Mouse (Mus musculus): ENCODE data around the gene Dlx3. TPM values are rescaled to one million over a fixed set of nuclear protein-coding genes. Genes with fewer than 3 reads are reported as not detected.

The Dlx3 gene
- polyA plus RNA-seq, 1 experiment from 2014 or later: 31.3 TPM

DNA sequence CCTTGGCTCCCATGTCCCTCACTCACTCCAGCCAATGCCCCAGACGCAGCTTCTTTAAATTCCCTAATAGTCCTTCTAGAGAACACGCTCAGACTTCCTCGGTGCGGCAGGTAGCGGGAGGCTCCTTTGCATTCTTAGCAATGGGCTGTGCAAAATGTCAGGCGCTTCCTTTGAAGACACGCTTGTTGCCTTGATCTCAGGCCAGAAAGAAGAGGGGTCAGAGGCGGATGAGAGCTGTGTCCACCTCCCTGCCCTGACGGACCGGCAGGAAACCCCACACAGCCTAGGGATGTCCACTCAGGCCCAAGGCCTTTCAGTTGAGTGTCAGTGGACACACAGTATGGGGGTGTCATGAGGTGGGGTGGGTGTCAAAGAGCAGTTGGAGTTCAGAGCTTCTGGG, 24.3 kb upstream of the Dlx3 start:
- Histone ChIP-seq H3K36me3 (replicated peaks) (no peaks in the 10 kb centered on the region), H3K27ac (replicated peaks) (no peak overlapping the region), H3K27me3 (replicated peaks; ENCODE audit: low read depth, poor library complexity, severe bottlenecking) (no peaks in the 10 kb centered on the region), H3K9me3 (no peaks in the 10 kb centered on the region), H3K4me1 (peaks cover 38% of the 10 kb centered on the region), H3K4me3 (no peak overlapping the region)
- WGBS: 82% methylated on average over 10 of the region's 10 CpGs
- no peak for DNase-seq (ENCODE audit: low spot score)

DNA sequence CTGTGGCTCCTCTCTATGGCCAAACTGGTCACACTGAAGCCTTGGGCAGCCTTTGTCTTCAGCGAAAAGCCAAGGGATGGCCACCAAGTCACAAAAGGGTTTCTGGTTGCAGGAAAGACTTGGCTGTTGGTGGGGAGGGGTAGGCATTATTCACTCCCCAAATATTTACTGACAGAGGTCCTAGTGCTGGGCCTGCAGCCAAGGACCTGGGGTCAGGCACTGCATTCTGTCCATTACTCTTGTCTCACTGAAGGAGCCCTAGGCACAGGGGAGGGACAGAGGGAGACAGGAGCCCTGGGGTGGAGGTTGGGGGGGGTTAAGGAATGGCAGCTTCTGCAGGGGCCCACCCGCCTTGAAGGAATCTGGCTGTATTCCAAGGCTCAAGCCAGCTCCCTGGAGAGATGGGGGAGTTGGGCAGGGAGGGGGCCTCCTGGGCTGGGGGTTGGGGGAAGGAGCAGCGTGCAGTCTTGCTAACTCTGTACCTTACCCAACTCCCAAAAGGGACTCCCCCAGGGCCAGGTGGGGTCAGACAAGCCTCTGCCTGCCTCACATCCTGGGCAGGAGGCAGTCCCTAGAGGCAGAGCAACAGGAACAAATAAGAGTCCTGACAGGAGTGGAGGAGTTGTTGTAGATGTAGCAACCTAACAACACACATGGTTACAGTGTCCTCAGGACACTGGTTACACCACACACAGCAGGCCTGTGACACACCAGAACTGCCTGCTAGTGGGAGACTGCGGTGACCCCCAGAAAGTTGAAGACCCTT, 23.1 kb upstream of the Dlx3 start:
- H3K36me3 ChIP-seq (replicated peaks): no peaks in the 10 kb centered on the region
- no peaks in the 10 kb centered on the region for H3K27me3 ChIP-seq (replicated peaks; ENCODE audit: low read depth, poor library complexity, severe bottlenecking)
- peak; percentile 36 for DNase-seq (ENCODE audit: low spot score)
- peak overlapping the region; percentile 40 for H3K27ac ChIP-seq (replicated peaks)
- 54% methylated on average over 4 of the region's 4 CpGs for WGBS
- no peaks in the 10 kb centered on the region for H3K9me3 ChIP-seq
- peaks cover 50% of the 10 kb centered on the region for H3K4me1 ChIP-seq
- no peak overlapping the region for H3K4me3 ChIP-seq

DNA sequence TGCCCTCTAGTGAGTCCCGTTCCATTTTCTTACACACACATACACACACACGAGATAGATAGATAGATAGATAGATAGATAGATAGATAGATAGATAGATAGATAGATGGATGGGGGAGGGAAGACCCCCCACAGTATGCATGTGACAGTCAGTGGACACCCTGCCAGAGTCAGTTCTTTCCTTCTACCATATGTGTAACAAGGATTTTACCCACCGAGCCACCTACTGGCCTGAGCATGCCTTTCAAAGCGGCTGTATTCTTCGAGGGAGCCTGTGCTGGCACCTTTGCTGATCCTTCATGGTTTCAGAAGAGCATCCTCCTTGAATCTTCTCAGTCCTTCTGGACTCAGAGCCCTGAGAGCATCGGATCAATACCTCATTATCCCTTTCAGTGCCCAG, 22.0 kb upstream of the Dlx3 start:
- no peak for DNase-seq (ENCODE audit: low spot score)
- WGBS: 62% methylated on average over 6 of the region's 6 CpGs
- H3K36me3 ChIP-seq (replicated peaks): no peaks in the 10 kb centered on the region
- H3K4me1 ChIP-seq: peaks cover 52% of the 10 kb centered on the region
- no peaks in the 10 kb centered on the region for H3K9me3 ChIP-seq
- H3K4me3 ChIP-seq: no peak overlapping the region
- H3K27me3 ChIP-seq (replicated peaks; ENCODE audit: low read depth, poor library complexity, severe bottlenecking): no peaks in the 10 kb centered on the region
- no peak overlapping the region for H3K27ac ChIP-seq (replicated peaks)

DNA sequence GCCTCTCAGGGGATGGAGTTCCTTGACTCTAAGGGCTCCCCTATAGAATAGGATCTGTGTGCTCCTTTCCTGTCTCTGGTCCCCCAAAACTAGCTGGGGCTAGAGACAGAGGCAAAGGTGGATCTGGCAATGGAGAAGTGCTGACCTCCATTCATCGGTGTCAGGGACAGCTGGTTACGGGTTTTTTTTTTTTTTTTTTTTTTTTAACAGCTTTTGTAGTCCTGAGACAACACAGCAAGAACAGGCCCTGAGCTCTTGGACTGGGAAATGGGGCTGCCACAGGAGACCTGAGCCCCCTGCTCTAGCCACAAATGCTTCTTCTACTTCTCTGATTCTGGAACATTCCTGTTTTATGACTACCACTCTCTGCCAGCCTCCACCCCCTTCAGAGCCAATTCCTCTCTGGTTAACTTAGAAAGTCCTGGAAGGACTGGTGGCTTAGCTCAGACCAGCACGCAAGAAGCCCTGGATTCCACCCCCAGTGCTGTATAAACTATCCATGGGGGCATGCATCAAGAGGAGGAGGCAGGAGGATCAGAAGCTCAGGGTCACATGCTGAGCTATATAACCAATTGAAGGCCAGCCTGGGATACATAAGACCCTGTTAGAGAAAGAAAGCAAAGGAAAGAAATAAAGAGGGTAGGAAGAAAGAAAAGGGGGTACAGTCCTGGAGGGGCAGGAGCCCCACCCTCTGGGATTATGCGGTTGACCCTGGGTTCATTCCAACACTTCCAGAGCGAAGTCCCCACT, 21.4 kb upstream of the Dlx3 start:
- Histone ChIP-seq H3K27me3 (replicated peaks; ENCODE audit: low read depth, poor library complexity, severe bottlenecking) (no peaks in the 10 kb centered on the region), H3K9me3 (no peaks in the 10 kb centered on the region), H3K4me1 (peaks cover 52% of the 10 kb centered on the region), H3K36me3 (replicated peaks) (no peaks in the 10 kb centered on the region), H3K27ac (replicated peaks) (no peak overlapping the region), H3K4me3 (no peak overlapping the region)
- WGBS: 82% methylated on average over 5 of the region's 5 CpGs
- DNase-seq (ENCODE audit: low spot score): no peak

DNA sequence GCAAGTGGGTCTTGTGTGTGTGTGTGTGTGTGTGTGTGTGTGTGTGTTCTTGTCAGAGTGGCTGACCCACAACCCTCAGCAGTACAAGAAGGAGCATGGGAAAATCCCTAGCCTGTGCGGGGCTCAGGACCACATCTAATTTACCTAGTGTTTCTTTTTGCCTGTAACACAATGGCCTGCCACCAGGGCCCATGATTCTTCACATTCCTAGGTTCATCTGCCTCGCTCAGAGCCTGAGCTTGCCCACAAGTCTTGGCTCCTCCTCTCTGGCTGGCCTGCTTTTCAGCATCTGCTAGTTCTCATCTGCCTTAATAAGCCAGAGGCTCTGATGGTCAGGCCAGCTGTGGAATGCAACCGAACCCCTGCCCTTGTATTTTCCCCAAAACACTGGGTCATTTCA, 19.5 kb upstream of the Dlx3 start:
- Histone ChIP-seq H3K36me3 (replicated peaks) (no peaks in the 10 kb centered on the region), H3K4me1 (peaks cover 68% of the 10 kb centered on the region), H3K9me3 (no peaks in the 10 kb centered on the region), H3K27me3 (replicated peaks; ENCODE audit: low read depth, poor library complexity, severe bottlenecking) (peaks cover 1% of the 10 kb centered on the region), H3K4me3 (no peak overlapping the region), H3K27ac (replicated peaks) (peak overlapping the region; percentile 68)
- WGBS: 27% methylated on average over 3 of the region's 3 CpGs
- peak; percentile 59 for DNase-seq (ENCODE audit: low spot score)

DNA sequence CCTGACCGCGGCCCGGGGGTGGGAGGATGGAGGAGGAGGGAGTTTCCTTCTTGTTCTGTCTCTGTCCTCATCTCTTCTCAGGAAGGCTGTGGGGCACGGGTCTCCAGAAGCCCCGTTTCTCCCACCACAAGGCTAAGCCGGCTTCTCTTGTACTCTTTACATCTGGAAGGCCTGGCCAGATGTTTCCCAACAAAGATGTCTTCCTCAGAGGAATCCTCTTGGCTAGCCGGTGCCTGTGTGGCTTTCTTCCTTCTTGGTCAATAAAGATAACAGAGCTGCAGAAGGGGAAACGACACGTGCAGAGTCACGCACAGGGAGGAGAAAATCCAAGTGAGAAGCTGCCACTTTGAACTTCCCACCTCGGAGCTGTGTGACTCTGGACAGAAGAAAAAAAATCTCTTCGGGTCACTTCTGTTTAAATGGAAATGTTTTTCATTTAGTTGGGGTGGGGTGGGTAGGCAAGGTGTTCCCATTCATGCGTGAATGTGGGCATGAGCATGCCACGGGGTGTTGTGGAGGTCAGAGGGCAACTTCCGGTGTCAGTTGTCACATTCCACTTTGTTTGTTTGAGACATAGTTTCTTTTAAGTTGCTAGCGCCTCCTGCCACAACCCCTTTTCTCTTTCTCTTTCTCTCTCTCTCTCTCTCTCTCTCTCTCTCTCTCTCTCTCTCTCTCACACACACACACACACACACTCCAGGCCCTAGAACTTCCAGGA, 18.7 kb upstream of the Dlx3 start:
- Histone ChIP-seq H3K9me3 (no peaks in the 10 kb centered on the region), H3K4me3 (no peak overlapping the region), H3K4me1 (peaks cover 72% of the 10 kb centered on the region), H3K27me3 (replicated peaks; ENCODE audit: low read depth, poor library complexity, severe bottlenecking) (peaks cover 10% of the 10 kb centered on the region), H3K27ac (replicated peaks) (peak overlapping the region; percentile 68), H3K36me3 (replicated peaks) (no peaks in the 10 kb centered on the region)
- WGBS: 31% methylated on average over 16 of the region's 16 CpGs
- DNase-seq (ENCODE audit: low spot score): no peak

DNA sequence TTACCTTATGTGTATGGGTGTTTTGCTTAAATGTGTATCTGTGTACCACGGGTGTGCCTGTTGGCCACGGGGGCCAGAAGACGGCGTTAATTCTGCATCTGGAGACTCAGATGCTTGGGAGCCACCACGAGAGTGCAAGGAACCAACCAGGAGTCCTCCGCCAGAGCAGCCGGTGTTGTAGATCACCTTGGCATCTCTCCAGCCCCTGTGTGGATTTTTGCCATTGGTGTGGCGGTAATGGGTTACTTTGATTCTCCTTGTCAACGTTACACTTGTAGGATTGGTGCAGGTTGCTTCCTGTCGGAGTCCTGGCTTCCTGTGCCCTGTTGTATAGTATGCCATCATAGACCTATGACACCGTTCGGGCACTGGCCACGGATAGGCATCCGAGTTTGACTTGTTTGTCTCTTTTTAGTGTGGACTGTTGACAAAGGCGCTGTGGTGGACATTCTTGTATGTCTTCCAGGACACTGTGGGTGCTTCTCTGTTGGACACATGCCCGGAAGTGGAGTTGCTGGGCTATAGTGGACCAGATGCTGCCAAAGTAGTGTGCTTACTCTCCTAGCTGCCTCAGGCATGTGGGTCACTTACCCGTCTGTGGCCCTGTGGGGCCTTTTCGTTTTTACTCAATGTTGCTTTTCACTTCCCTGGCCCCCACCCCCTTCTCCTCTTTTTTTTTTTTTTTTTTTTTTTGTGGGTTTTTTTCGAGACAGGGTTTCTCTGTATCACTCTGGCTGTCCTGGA, 17.6 kb upstream of the Dlx3 start:
- Histone ChIP-seq H3K27ac (replicated peaks) (no peak overlapping the region), H3K36me3 (replicated peaks) (no peaks in the 10 kb centered on the region), H3K4me1 (peaks cover 66% of the 10 kb centered on the region), H3K4me3 (no peak overlapping the region), H3K9me3 (no peaks in the 10 kb centered on the region), H3K27me3 (replicated peaks; ENCODE audit: low read depth, poor library complexity, severe bottlenecking) (peaks cover 14% of the 10 kb centered on the region)
- 93% methylated on average over 19 of the region's 19 CpGs for WGBS
- DNase-seq (ENCODE audit: low spot score): no peak

DNA sequence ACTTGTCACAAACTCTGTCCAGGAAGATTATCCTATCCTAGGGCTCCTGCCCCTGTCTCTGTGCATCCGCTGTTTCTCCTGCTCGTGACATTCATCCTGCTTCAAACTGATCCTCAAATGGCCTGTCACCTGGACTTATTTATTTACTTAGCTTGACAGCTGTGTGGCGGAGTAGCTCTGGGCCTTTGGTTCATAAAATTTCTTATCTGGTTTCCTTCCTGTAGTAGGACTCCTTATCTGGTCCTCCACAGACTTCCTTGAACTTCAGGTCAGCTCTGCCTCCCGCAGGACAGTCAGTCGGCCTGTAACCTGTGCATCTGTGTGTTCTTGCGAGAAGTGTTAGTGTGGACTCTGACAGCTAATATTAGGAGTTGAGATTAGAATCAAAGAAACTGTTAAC, 15.7 kb upstream of the Dlx3 start:
- 55% methylated on average over 6 of the region's 6 CpGs for WGBS
- peaks cover 55% of the 10 kb centered on the region for H3K4me1 ChIP-seq

DNA sequence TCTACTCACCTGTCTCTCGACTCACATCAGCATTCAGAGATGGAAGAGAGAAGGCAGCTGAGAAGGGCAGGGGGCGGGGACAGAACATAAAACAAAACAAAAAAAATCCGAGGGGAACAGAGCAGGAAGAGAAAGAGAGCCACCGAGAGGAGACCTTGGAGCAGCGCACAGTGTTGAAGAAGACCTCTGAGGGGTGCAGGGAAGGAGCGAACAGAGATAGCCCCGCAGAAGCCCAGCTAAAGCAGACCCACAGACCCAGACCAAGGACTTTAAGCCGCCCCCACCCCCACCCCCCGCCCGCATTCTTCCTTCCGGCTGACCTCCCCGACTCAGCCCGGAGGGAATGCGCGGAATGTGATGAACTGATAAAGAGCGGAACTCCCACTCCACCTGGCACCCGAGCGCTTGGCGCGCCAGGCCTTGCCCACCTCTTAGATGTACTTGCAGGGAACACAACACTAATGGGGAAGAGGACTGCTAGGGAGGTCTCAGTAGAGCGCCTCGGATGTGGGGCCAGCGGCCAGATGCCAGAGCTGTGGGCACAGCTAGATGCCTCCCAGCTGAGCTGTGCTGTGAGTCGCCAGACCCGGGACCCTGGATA, 14.5 kb upstream of the Dlx3 start:
- Histone ChIP-seq H3K9me3 (no peaks in the 10 kb centered on the region), H3K4me1 (peaks cover 47% of the 10 kb centered on the region), H3K27ac (replicated peaks) (peak overlapping the region; percentile 75), H3K36me3 (replicated peaks) (no peaks in the 10 kb centered on the region), H3K27me3 (replicated peaks; ENCODE audit: low read depth, poor library complexity, severe bottlenecking) (peaks cover 14% of the 10 kb centered on the region), H3K4me3 (peak overlapping the region; percentile 50)
- peak; percentile 74 for DNase-seq (ENCODE audit: low spot score)
- WGBS: 4% methylated on average over 25 of the region's 25 CpGs

More for the DNA sequence above, 15.7 kb upstream of the Dlx3 start:
- no peaks in the 10 kb centered on the region for H3K36me3 ChIP-seq (replicated peaks)
- H3K4me3 ChIP-seq: no peak overlapping the region
- no peak overlapping the region for H3K27ac ChIP-seq (replicated peaks)
- DNase-seq (ENCODE audit: low spot score): no peak
- peaks cover 14% of the 10 kb centered on the region for H3K27me3 ChIP-seq (replicated peaks; ENCODE audit: low read depth, poor library complexity, severe bottlenecking)
- no peaks in the 10 kb centered on the region for H3K9me3 ChIP-seq

DNA sequence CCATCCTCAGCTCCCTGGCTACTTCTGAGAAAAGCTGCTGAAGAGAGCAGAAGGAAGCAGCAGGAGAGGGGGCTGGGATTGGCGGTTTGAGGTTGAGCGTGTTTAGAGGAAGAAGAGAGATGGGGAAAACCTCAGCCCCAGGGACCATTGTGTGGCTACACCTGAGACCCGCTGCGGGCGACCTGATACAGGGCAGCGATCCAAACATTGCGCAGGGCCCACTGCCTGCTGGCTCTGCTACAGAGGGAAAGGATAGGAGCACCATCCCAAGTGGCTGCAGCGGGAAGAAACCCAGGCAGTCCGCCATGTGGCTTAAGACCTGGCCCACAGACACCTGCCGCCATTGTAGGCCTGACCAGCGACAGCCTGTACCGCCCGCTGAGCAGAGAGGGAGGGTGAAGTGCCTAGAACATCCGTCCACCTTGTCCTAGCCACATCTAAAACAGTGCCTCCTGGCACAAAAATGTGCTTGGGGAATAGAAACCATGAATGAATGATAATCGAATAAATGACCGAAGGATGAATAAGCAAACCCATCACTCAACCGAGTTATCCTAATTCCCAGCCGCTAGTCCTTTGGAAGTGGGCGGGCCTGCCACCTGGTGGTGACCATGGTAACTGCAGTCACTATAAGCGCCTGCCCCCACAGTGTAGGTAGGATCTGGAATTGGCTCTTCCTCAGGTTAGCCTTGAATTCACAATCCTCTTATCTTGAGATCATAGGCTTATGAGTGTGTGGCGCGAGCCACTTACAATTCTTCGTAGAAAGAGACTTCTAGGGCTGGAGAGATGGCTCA, 13.3 kb upstream of the Dlx3 start:
- DNase-seq (ENCODE audit: low spot score): peak; percentile 85

DNA sequence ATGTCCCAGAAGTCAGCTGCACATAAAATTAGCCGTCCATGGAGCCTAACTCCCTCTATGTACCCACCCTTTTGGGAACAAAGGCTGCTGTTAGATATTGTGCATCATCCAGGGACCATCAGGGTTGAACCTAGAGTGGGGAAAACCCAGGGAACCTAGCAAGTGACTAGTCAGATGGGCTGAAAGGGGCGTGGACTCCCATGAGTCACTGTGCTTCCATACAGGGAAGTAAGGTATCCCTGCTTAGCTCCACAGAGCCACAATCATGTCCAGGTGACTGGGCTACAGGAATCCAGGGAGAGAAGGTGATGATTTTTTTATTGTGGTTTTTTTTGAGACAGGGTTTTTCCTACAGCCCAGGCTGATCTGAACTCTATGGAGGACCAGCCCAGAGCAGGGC, 10.9 kb upstream of the Dlx3 start:
- no peak overlapping the region for H3K4me3 ChIP-seq
- no peak overlapping the region for H3K27ac ChIP-seq (replicated peaks)
- 81% methylated on average over 2 of the region's 2 CpGs for WGBS
- H3K9me3 ChIP-seq: no peaks in the 10 kb centered on the region
- no peaks in the 10 kb centered on the region for H3K36me3 ChIP-seq (replicated peaks)
- H3K27me3 ChIP-seq (replicated peaks; ENCODE audit: low read depth, poor library complexity, severe bottlenecking): peaks cover 14% of the 10 kb centered on the region
- peaks cover 41% of the 10 kb centered on the region for H3K4me1 ChIP-seq
- DNase-seq (ENCODE audit: low spot score): no peak

More for the DNA sequence above, 13.3 kb upstream of the Dlx3 start:
- H3K4me3 ChIP-seq: no peak overlapping the region
- 38% methylated on average over 23 of the region's 23 CpGs for WGBS
- H3K36me3 ChIP-seq (replicated peaks): no peaks in the 10 kb centered on the region
- H3K27ac ChIP-seq (replicated peaks): no peak overlapping the region
- peaks cover 34% of the 10 kb centered on the region for H3K4me1 ChIP-seq
- peaks cover 14% of the 10 kb centered on the region for H3K27me3 ChIP-seq (replicated peaks; ENCODE audit: low read depth, poor library complexity, severe bottlenecking)
- no peaks in the 10 kb centered on the region for H3K9me3 ChIP-seq
